Mouse (Mus musculus) heart, adult 11 months (tissue): ENCODE data around the gene Polr1c.
A peak's percentile ranks its signal among the peaks of the same experiment; 100 is the strongest.

Source experiments
- DNase-seq: peaks from one replicate; pipeline ENCODE4 v3.0.0; 2022

The Polr1c gene

GRCm38 (mm10) chr17:46265502-46265901 is 17.6 kb upstream of the Polr1c start:
- no peak for DNase-seq

- peak; percentile 94 for DNase-seq
Observed at GRCm38 (mm10) chr17:46262201-46262694, 14.4 kb upstream of the Polr1c start.

- peak; percentile 94 for DNase-seq
Observed at GRCm38 (mm10) chr17:46259675-46260074, 11.8 kb upstream of the Polr1c start.

GRCm38 (mm10) chr17:46258279-46259053 is 10.6 kb upstream of the Polr1c start:
- peak; percentile 94 for DNase-seq

- peak; percentile 93 for DNase-seq
Observed at GRCm38 (mm10) chr17:46255147-46255546, 7.3 kb upstream of the Polr1c start.

GRCm38 (mm10) chr17:46254106-46254505 is 6.3 kb upstream of the Polr1c start:
- no peak for DNase-seq

GRCm38 (mm10) chr17:46253452-46254084 is 5.7 kb upstream of the Polr1c start, which contains the start of gene Lrrc73:
Gene Lrrc73, plus strand, starts transcription at chr17:46253531.
- peak; percentile 99 for DNase-seq

- peak; percentile 91 for DNase-seq
Observed at GRCm38 (mm10) chr17:46252571-46253451, 5.0 kb upstream of the Polr1c start.

GRCm38 (mm10) chr17:46251174-46251573 is 3.3 kb upstream of the Polr1c start:
- no peak for DNase-seq

- no peak for DNase-seq
Observed at GRCm38 (mm10) chr17:46248189-46248522, 302 bp upstream of the Polr1c start.

- DNase-seq: peak; percentile 95
Observed at GRCm38 (mm10) chr17:46244579-46244978, 3.3 kb downstream of the Polr1c start.

- no peak for DNase-seq
Observed at GRCm38 (mm10) chr17:46243624-46244023, 4.2 kb downstream of the Polr1c start.

- no peak for DNase-seq
Observed at GRCm38 (mm10) chr17:46242993-46243392, 4.9 kb downstream of the Polr1c start.

- DNase-seq: no peak
Observed at GRCm38 (mm10) chr17:46242274-46242673, 5.6 kb downstream of the Polr1c start.

- DNase-seq: no peak
Observed at GRCm38 (mm10) chr17:46241471-46241870, 6.4 kb downstream of the Polr1c start.

GRCm38 (mm10) chr17:46239516-46240114 is 8.2 kb downstream of the Polr1c start:
- peak; percentile 87 for DNase-seq

GRCm38 (mm10) chr17:46237480-46237879 is 10.4 kb downstream of the Polr1c start:
- no peak for DNase-seq

GRCm38 (mm10) chr17:46237079-46237478 is 10.8 kb downstream of the Polr1c start:
- no peak for DNase-seq

- DNase-seq: no peak
Observed at GRCm38 (mm10) chr17:46236067-46236466, 11.8 kb downstream of the Polr1c start.

- no peak for DNase-seq
Observed at GRCm38 (mm10) chr17:46227576-46227975, 20.3 kb downstream of the Polr1c start.

- no peak for DNase-seq
Observed at GRCm38 (mm10) chr17:46221601-46222000, 26.3 kb downstream of the Polr1c start.

- no peak for DNase-seq
Observed at GRCm38 (mm10) chr17:46210550-46210949, 37.3 kb downstream of the Polr1c start.

GRCm38 (mm10) chr17:46206676-46207075 is 41.2 kb downstream of the Polr1c start:
- DNase-seq: no peak
